Mouse (Mus musculus) CH12.LX (cell line): ENCODE measurements at regions not wholly inside any gene's neighbourhood (a gene's known extent, or its start where the extent isn't known, plus 50 kb on each side); places are given as distances from the start of the nearest gene placed in this dataset.

Experiments
- DNase-seq: peaks from one replicate; pipeline ENCODE4 v3.0.0-alpha.2; 2013; ENCODE audit errors: extremely low read depth
- H3K27ac ChIP-seq: 2 replicates; pipeline ENCODE4 v1.5.1; 2012; ENCODE audit warnings: low read depth, mild to moderate bottlenecking, control low read depth, moderate library complexity; ENCODE audit not compliant: insufficient read depth
- H3K27me3 ChIP-seq: replicated peaks from 2 replicates; pipeline ENCODE3; 2012; ENCODE audit warnings: inconsistent platforms
- H3K36me3 ChIP-seq, 2 experiments: replicated peaks in 1 of 2; 2 replicates each; pipeline versions ENCODE3 to v1.6.1; 2012; ENCODE audit warnings: inconsistent platforms in 1 of 2, low read length in 1 of 2, mild to moderate bottlenecking in 1 of 2, mixed read lengths in 1 of 2, moderate library complexity in 1 of 2; ENCODE audit not compliant: control insufficient read depth in 1 of 2, insufficient read depth in 1 of 2
- H3K4me1 ChIP-seq, 2 experiments: 2 replicates each; pipeline ENCODE4 v1.6.1; 2012; ENCODE audit warnings: inconsistent platforms in 1 of 2, moderate library complexity in 1 of 2; ENCODE audit not compliant: insufficient read depth in 2 of 2, control insufficient read depth in 1 of 2
- H3K4me2 ChIP-seq: 2 replicates; pipeline ENCODE4 v1.6.1; 2012; ENCODE audit warnings: low read depth, mild to moderate bottlenecking, control low read depth; ENCODE audit not compliant: poor library complexity, insufficient read depth, severe bottlenecking
- H3K4me3 ChIP-seq, 3 experiments: fragments of 150-350 bp in 1 of 3; sonication (generic) in 1 of 3; replicated peaks in 1 of 3; 2 replicates each; pipeline versions ENCODE3 to v1.5.1; 2011 to 2012; ENCODE audit warnings: low read depth in 2 of 3, low read length in 2 of 3, mild to moderate bottlenecking in 2 of 3, moderate library complexity in 2 of 3, control low read depth in 1 of 3, improper control_type of control experiment in 1 of 3, inconsistent platforms in 1 of 3, mixed read lengths in 1 of 3; ENCODE audit not compliant: poor library complexity in 1 of 3
- H3K79me2 ChIP-seq: replicated peaks from 2 replicates; pipeline ENCODE4 v1.6.1; 2012; ENCODE audit warnings: mild to moderate bottlenecking, moderate library complexity; ENCODE audit not compliant: control insufficient read depth, poor library complexity, insufficient read depth, severe bottlenecking; ENCODE audit errors: extremely low read depth
- H3K9ac ChIP-seq: 2 replicates; pipeline ENCODE4 v1.6.1; 2012; ENCODE audit warnings: low read depth, mild to moderate bottlenecking, control low read depth, moderate library complexity; ENCODE audit not compliant: insufficient read depth
- H3K9me3 ChIP-seq: replicated peaks from 2 replicates; pipeline ENCODE3; 2012; ENCODE audit warnings: low read length, inconsistent platforms, mixed read lengths
- BHLHE40 ChIP-seq: IDR thresholded peaks from 2 replicates; pipeline ENCODE4 v1.6.1; 2011; ENCODE audit warnings: mild to moderate bottlenecking, low read depth, low read length, improper control_type of control experiment
- E2F4 ChIP-seq: IDR thresholded peaks from 2 replicates; pipeline ENCODE4 v1.6.1; 2011; ENCODE audit warnings: low read depth, low read length, improper control_type of control experiment; ENCODE audit not compliant: insufficient replicate concordance
- GABPA ChIP-seq: IDR thresholded peaks from 2 replicates; pipeline ENCODE4 v1.6.1; 2012; ENCODE audit warnings: low read depth, low read length, improper control_type of control experiment, inconsistent platforms; ENCODE audit not compliant: insufficient replicate concordance
- HCFC1 ChIP-seq: IDR thresholded peaks from 2 replicates; pipeline ENCODE4 v1.6.1; 2012; ENCODE audit warnings: low read depth, mild to moderate bottlenecking, inconsistent platforms, low read length, improper control_type of control experiment
- IRF4 ChIP-seq: IDR thresholded peaks from 2 replicates; pipeline ENCODE4 v1.6.1; 2014; ENCODE audit warnings: low read depth, mild to moderate bottlenecking, inconsistent platforms, low read length, improper control_type of control experiment
- JUN ChIP-seq: IDR thresholded peaks from 2 replicates; pipeline ENCODE4 v1.6.1; 2011; ENCODE audit warnings: low read depth, mild to moderate bottlenecking, low read length, improper control_type of control experiment, moderate library complexity; ENCODE audit not compliant: insufficient read depth
- JUND ChIP-seq: conservative IDR thresholded peaks from 2 replicates; pipeline ENCODE4 v1.6.1; 2011; ENCODE audit warnings: low read depth, low read length, improper control_type of control experiment
- KAT2A ChIP-seq: IDR thresholded peaks from 2 replicates; pipeline ENCODE4 v1.6.1; 2012; ENCODE audit warnings: low read length, improper control_type of control experiment, inconsistent platforms; ENCODE audit not compliant: insufficient replicate concordance
- MEF2A ChIP-seq: IDR thresholded peaks from 2 replicates; pipeline ENCODE4 v1.6.1; 2014; ENCODE audit warnings: low read depth, mild to moderate bottlenecking, inconsistent platforms, low read length, improper control_type of control experiment, borderline replicate concordance
- MYC ChIP-seq: IDR thresholded peaks from 2 replicates; pipeline ENCODE4 v1.6.1; 2011; ENCODE audit warnings: low read depth, mild to moderate bottlenecking, improper control_type of control experiment, low read length
- NELFE ChIP-seq: IDR thresholded peaks from 2 replicates; pipeline ENCODE4 v1.6.1; 2011; ENCODE audit warnings: low read depth, low read length, improper control_type of control experiment
- NRF1 ChIP-seq: IDR thresholded peaks from 2 replicates; pipeline ENCODE4 v1.6.1; 2014; ENCODE audit warnings: low read depth, mild to moderate bottlenecking, inconsistent platforms, low read length, improper control_type of control experiment, moderate library complexity
- RAD21 ChIP-seq: IDR thresholded peaks from 2 replicates; pipeline ENCODE4 v1.6.1; 2011; ENCODE audit warnings: low read depth, mild to moderate bottlenecking, low read length, improper control_type of control experiment, moderate library complexity
- SIN3A ChIP-seq: IDR thresholded peaks from 2 replicates; pipeline ENCODE4 v1.6.1; 2012; ENCODE audit warnings: low read length, improper control_type of control experiment, inconsistent platforms
- SMC3 ChIP-seq: IDR thresholded peaks from 2 replicates; pipeline ENCODE4 v1.6.1; 2011; ENCODE audit warnings: low read depth, low read length, improper control_type of control experiment
- TBP ChIP-seq: conservative IDR thresholded peaks from 2 replicates; pipeline ENCODE4 v1.6.1; 2011; ENCODE audit warnings: low read depth, low read length, improper control_type of control experiment
- USF1 ChIP-seq: IDR thresholded peaks from 2 replicates; pipeline ENCODE4 v1.6.1; 2014; ENCODE audit warnings: low read depth, mild to moderate bottlenecking, inconsistent platforms, low read length, improper control_type of control experiment
- USF2 ChIP-seq: conservative IDR thresholded peaks from 2 replicates; pipeline ENCODE4 v1.6.1; 2011; ENCODE audit warnings: low read depth, low read length, improper control_type of control experiment
- ZC3H11A ChIP-seq: IDR thresholded peaks from 2 replicates; pipeline ENCODE4 v1.6.1; 2012; ENCODE audit warnings: low read depth, mild to moderate bottlenecking, inconsistent platforms, low read length, improper control_type of control experiment
- ZNF384 ChIP-seq: IDR thresholded peaks from 2 replicates; pipeline ENCODE4 v1.6.1; 2012; ENCODE audit warnings: low read depth, low read length, improper control_type of control experiment, inconsistent platforms
- dilution Hi-C: fragments of 300-500 bp; cut with MboI; formaldehyde crosslinking; loops from 2 replicates; pipeline ENCODE4 v1.14.3; 2020; ENCODE audit warnings: low sequenced_read_pairs; ENCODE audit not compliant: extremely low pct_unique_long_range_greater_than_20kb, extremely low pct_ligation_motif_present
- in situ Hi-C: fragments of 300-500 bp; cut with MboI; formaldehyde crosslinking; loops from 3 replicates; pipeline ENCODE4 v1.14.3; 2019; ENCODE audit warnings: low sequenced_read_pairs, low pct_ligation_motif_present, low pct_unique_long_range_greater_than_20kb, mixed read lengths

DNA sequence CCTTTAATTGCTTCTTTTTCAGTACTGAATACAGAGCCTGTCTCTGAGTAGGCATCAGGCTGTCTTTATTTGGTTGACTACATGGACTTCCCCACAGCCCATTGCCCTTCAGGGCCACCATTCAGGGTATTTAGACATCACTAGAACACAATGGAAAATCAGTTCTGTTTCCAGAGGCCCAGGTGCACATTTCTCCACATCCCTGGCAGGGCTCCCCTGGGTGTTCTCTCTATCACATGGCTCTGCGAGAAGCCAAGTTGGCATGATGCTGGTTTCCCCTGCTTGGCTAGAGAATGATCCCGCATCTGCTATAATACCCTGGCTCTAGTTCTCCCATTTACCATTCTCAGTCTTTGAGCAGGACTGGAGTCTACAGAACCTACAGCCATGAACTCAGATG lies 57.3 kb upstream of the St8sia2 start:
- Histone ChIP-seq H3K9ac (no peak overlapping the region), H3K4me3 (no peak overlapping the region), H3K36me3 (no peaks in the 10 kb centered on the region), H3K4me1 (no peaks in the 10 kb centered on the region), H3K4me2 (no peak overlapping the region), H3K79me2 (no peaks in the 10 kb centered on the region), H3K27ac (no peak overlapping the region), H3K27me3 (peaks cover 49% of the 10 kb centered on the region), H3K9me3 (no peaks in the 10 kb centered on the region)
- dilution Hi-C loops, result no loop called here
- DNase-seq, result no peak
- in situ Hi-C loops, result no loop called here
- TF ChIP-seq BHLHE40, result no peak
- TF ChIP-seq TBP, result no peak
- no peak for TF ChIP-seq GABPA
- TF ChIP-seq USF1, result no peak
- no peak for TF ChIP-seq SMC3
- TF ChIP-seq MEF2A, result no peak
- TF ChIP-seq ZC3H11A, result no peak
- TF ChIP-seq SIN3A, result no peak
- no peak for TF ChIP-seq NELFE
- no peak for TF ChIP-seq USF2
- TF ChIP-seq RAD21, result no peak
- TF ChIP-seq ZNF384, result no peak
- no peak for TF ChIP-seq E2F4
- no peak for TF ChIP-seq IRF4
- TF ChIP-seq MYC, result no peak
- TF ChIP-seq NRF1, result no peak
- TF ChIP-seq JUND, result no peak

DNA sequence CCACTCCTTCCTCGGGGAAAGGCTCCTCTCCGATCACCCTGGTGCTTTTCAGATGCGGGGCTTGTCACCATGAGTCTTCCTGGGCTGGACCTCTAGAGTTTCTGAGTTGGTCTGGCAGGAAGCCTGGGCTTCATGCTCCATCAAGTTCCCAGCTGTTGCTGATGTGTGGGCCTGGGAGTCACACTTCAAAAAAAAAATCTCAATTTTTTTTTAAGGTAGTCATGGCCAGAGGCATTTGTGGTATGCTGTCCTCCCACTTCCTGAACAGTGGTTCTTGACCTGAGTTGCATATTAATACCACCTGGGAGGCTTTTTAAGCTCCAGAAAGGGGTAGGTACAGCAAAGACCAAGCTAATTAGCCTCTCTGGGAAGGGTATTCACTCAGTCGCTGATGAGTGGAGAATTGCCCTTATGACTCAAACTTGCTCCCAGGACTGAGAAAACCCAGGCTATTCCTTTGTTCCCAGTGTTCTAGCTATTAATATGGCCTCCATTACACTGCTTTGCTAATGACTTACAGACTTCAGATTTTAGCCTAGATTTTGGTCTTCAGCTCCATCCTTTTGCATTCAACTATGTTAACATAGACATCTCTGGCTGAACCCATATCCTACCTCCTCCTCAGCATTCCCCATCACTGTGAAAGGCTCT lies 52.1 kb upstream of the St8sia2 start:
- no peak for DNase-seq
- dilution Hi-C loops (no loop called here), in situ Hi-C loops (no loop called here)
- Histone ChIP-seq H3K36me3 (no peaks in the 10 kb centered on the region), H3K4me2 (no peak overlapping the region), H3K4me1 (no peaks in the 10 kb centered on the region), H3K9ac (no peak overlapping the region), H3K79me2 (no peaks in the 10 kb centered on the region), H3K27me3 (peaks cover 59% of the 10 kb centered on the region), H3K9me3 (no peaks in the 10 kb centered on the region), H3K4me3 (no peak overlapping the region), H3K27ac (no peak overlapping the region)
- TF ChIP-seq NELFE (no peak), KAT2A (no peak), HCFC1 (no peak), JUN (no peak)
